Mouse (Mus musculus) c-Kit-positive CD71-negative TER-119-negative erythroid progenitor cells, embryonic 14.5 days (primary cell): ENCODE results near the gene Wdcp.
"Not testable (repeated sequence)": the region's sequence is repeated elsewhere in the genome, so short reads cannot be mapped to it uniquely, and the experiment has no call there.

ENCODE experiments used
- DNase-seq: peaks from one replicate; pipeline ENCODE4 v3.0.0-alpha.2; 2013; ENCODE audit warnings: low read depth

Wdcp gene

GRCm38 (mm10) chr12:4871260-4871659 lies 28.2 kb downstream of the Wdcp start:
- DNase-seq, result no peak

GRCm38 (mm10) chr12:4872273-4872672 lies 29.2 kb downstream of the Wdcp start:
- no peak for DNase-seq

DNA sequence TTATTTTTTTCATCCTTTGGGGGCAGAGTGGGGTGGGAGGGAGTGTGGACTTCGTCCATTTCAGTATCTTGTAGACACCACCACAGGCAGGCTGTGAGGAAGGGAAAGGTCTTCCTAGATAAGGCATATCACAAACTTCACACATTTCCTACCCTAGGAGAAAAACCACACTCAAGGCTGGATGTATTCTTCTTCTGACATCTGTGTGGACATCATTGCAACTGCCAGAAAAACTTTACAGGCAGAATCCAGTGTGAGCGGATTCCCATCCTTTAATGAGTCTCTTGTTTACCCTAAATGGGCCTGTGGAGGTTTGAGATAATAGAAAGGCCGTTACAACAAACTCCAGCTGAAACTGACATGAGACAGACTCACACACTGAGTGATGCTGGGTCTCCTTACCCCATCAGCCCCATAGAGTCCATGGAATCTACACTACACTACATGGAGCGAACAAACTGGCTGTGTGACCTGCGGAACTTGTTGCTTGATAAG lies 29.9 kb downstream of the Wdcp start:
- peak; percentile 45 for DNase-seq

DNA sequence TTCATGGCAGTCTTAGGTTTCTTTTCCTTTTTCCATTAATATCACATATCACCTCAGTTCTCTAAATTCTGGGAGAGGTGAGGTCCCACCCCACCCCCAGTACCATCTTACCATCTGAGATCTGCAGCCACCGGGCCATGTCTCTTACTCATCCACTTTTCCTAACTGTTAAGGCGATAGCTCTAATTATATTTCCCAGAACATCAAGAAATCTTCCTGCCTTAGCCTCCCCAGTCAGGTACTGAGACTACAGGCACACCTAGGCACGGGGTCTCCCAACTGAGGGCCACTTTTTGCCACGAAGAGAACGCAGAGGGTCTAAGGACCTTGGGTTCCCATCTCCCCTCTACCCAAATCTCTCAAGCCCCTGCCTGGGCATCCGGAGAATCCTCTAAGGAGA lies 30.4 kb downstream of the Wdcp start:
- DNase-seq, result no peak

- peak; percentile 67 for DNase-seq
These were observed 31.2 kb downstream of the Wdcp start, which contains the start of gene Mfsd2b for GRCm38 (mm10) chr12:4874161-4874927. Mfsd2b (minus strand) TSS chr12:4874359.

- no peak for DNase-seq
These were observed 32.5 kb downstream of the Wdcp start for GRCm38 (mm10) chr12:4875623-4876022.

DNA sequence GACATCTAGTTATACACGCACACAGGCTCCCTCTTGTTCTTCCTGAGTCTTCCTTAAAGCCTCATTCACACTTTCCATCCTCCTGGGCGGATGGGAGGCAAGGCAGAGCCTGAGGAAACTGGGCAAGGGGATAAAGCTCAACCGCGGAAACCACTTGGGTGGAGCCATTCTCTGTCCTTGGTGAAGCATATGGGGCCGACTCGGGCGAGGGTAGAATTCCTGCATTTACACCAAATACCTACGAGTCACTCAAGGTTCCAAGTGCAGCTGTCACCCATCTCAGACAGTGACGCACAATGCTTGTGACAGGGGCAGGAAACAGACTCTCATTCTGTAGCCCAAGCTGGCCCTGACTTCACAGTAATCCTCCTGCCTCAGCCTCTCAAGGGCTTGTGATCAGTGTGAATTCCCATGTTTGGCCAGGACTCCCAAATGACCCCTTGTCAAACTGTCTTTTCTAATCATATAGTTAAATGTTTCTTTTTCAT lies 35.2 kb downstream of the Wdcp start:
- no peak for DNase-seq

DNA sequence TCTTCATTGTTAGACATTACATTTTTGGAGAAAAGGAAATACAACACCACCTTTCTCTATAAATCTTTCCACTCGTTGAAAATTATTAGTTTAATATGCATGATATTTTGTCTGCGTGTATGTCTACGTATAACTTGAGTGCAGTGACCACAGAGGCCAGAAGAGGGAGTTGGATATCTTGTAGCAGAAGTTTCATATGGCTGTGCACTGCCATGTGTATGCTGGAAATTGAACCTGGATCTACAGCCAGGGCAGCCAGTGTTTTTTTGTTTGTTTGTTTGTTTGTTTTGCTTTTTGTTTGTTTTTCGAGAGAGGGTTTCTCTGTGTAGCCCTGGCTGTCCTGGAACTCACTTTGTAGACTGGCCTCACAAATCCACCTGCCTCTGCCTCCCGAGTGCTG lies 35.9 kb downstream of the Wdcp start:
- no peak for DNase-seq

DNA sequence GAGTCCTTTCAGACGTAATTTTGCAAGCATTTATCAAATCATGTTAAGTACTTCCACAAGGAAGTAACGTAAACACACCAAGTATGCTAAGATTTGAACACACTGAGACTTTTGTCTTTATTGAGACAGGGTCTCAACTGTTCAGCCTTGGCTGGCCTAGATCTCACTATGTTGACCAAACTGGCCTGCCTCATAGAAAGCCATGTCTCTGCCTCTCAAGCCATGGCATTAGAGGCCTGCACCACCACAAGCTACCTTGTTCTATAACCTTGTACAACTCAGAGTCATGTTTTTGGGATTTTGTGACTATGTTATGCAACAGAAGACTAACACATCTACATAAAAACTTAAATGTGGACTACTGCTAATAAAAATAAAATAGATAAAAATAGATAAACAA lies 39.0 kb downstream of the Wdcp start:
- DNase-seq, result no peak

DNA sequence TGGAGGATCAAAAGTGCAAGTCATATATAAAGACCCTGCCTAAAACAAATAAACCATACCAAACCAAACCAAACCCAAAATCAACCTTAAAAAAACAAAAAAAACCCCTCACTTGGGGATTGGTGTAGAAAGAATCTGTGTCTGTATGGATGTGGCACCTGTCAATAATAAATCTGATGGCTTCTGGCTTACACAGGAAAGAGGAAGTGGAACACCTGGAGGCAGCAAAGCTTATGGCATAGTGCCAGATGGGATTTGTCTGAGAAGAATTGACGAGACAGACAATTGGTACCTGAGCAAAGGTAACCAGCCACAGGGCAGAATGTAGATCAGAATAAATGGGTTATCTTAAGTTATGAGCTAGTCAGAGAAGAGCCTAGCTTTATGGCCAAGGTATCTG lies 42.0 kb downstream of the Wdcp start:
- DNase-seq, result no peak

DNA sequence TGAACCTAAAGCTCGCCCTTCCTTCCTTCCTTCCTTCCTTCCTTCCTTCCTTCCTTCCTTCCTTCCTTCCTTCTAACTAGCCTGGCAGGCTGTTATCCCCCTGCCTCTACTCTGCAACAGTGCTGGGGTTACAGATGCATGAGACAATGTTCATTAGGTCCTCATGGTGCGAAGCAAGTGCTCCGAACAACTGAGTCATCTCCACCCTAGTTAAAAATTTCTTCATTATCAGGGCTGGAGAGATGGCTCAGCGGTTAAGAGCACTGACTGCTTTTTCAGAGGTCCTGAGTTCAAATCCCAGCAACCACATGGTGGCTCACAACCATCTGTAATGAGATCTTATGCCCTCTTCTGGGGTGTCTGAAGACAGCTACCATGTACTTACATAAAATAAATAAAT lies 43.5 kb downstream of the Wdcp start:
- not testable (repeated sequence) for DNase-seq

DNA sequence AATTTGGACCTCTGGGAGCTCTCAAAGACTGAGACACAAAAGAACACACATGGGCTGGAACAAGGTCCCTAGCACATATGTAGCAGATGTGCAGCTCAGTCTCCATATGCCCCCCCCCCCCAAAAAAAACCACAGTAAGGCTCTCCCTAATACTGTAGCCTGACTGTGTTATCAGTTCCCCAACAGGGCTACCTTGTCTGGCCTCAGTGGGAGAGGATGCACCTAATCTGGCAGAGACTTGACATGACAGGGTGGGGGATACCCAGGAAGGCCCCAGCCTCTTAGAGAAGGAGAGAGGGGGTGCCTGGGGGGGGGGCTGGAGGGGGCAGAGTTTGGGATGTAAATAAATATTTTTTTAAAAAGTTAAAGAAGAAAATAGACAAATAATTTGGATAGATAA lies 45.6 kb downstream of the Wdcp start:
- DNase-seq, result no peak

DNA sequence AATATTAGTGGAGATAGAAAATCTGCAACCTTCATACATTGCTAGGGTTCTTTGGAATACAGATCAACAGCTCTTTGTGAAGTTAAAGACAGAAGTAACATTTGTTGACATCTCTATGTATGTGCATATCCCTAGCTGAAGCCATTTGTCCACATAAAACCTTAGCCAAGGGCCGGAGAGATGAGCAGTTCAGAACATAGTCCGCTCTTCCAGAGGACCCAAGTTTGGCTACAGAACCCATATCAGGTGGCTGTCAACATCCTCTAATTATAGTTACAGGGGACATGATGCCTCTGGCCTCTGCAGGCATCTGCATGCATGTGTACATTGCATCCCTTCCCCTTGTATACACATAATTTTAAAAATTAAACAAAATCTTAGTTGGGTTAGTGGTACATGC lies 46.1 kb downstream of the Wdcp start:
- no peak for DNase-seq

DNA sequence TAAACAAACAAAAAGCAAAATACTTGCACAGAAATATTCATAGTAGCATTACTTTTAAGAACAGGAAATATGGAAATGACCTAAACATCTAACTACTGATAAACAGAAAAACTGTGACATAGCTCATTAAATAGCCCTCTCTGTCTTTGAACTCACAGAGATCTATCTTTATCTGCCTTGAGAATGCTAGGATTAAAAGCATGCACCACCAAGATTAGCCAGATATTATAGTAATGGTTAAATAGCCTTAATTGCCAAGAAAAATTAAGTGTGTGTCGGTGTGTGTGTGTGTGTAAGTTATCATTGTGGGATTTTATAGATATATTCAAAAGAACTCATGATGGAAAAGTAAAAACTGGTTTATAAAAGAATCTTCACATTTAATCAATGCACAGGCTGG lies 46.8 kb downstream of the Wdcp start:
- DNase-seq, result no peak

DNA sequence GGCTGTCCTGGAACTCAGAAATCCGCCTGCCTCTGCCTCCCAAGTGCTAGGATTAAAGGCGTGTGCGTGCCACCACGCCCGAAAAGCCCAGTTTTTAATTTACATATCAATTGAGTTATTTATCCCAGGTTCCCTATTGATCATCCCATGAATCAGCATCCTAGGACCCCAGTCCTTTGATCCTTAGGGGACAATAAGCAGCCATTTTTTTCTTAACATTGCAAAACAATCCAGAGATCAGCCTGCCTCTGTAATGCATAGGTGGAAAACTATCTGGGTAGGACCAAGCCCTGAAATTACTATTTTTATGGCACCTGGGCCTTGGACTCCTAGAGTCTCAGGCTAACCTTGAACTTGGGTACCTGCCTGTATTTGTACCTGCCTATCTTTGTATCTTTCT lies 54.9 kb downstream of the Wdcp start:
- no peak for DNase-seq

DNA sequence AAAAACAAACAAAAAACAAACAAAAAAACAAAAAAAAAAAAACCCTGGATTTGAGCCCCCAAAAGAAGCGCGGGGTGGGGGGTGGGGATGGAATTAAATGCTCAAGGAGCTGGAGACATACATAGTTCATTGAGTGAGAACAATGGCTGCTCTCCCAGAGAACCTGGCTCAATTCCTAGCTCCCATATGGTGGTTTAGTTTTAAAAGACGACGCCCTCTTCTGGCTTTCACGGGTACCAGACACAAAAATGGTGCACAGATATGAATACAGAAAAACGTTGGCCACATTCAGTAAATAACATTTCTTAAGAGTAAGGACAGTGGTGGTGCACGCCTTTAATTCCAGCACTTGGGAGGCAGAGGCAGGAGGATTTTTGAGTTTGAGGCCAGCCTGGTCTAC lies 62.8 kb downstream of the Wdcp start:
- no peak for DNase-seq

- no peak for DNase-seq
These were observed 63.4 kb downstream of the Wdcp start for GRCm38 (mm10) chr12:4906476-4906875.

- peak; percentile 90 for DNase-seq
These were observed 64.1 kb downstream of the Wdcp start, which contains the start of gene Ubxn2a for GRCm38 (mm10) chr12:4906951-4907906. Ubxn2a (minus strand) TSS chr12:4907705.

- no peak for DNase-seq
These were observed 65.3 kb downstream of the Wdcp start for GRCm38 (mm10) chr12:4908391-4908790.
